Mouse (Mus musculus) B cell, adult 2 months (primary cell): ENCODE results near the gene Dnajb6.
A peak's percentile ranks its signal among the peaks of the same experiment; 100 is the strongest.

Experiments used
- DNase-seq, 2 experiments: peaks; one replicate each; pipeline ENCODE4 v3.0.0; 2022

Dnajb6 gene

DNA sequence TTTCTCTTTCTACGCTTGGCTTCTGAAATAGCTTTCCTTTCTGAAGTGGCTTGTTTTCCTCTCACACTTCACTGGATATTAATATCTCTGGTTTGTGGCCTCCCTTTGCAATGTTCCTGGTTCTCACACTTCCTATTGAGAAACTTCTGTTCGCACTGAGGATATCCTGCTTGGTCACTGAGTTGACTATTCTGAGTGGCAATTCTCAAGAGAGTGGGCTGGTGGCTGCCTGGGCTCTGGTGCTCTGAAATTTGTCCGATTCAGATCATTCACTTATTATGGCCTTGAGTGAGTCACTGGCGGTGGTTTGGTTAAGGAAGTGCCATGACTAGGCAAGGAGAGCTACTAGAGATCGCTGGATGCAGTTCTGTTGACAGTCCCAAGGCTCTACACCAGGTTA is 118.9 kb downstream of the Dnajb6 start:
- DNase-seq: peak; percentile 20 to 32

- DNase-seq: no peak
Measured at GRCm38 (mm10) chr5:29854971-29855370, 119.5 kb downstream of the Dnajb6 start.

- no peak for DNase-seq
Measured at GRCm38 (mm10) chr5:29861522-29861921, 126.0 kb downstream of the Dnajb6 start.

- DNase-seq: no peak
Measured at GRCm38 (mm10) chr5:29862388-29862787, 126.9 kb downstream of the Dnajb6 start.

DNA sequence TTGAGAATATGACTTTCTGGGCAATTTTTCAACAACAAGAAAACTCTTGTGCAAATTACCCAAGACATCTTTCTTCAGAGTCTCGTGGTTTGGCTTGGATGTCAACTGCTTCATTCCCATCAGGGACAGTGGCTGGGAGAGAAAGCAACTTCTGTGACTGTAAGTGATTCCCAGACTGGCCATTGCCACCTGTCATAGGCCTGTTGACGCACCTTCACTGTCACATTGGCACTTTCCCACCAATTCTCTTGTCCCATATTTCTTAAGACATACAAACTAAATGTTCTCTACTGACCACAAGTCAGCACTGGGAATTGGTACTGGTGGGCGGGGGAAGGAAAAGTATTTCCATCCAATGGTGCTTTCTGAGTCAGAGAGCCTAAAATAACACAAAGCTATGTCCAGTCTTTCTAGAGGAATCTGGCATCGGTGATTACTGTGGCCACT is 128.8 kb downstream of the Dnajb6 start:
- no peak for DNase-seq

DNA sequence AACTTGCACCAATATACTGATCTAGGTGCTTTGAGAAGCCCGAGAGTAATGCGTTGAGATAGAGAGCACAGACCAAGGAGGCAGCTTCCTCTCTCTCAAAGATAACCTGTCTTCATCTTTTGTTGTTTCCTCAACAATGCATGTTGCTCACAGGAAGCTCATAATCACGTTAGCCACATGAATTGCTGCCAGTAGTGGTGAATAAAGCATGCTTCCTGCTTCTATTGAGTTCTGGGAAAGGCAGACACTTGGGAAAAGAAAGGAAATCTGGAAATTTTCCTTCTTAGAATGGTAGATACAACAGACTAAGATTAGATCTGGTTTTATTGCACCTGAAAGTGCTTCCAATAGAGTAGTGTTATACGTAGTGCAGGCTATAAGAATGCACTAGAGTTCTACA is 129.5 kb downstream of the Dnajb6 start:
- no peak for DNase-seq
